Mouse (Mus musculus) bone marrow, adult 2 months (tissue): ENCODE results near the gene Arap1.

Experiments
- CTCF ChIP-seq: fragments of 200-500 bp; IDR thresholded peaks from 2 replicates; pipeline ENCODE4 v1.5.1; 2011; ENCODE audit warnings: low read length, control low read depth; ENCODE audit not compliant: control insufficient read depth, insufficient read depth
- POLR2A ChIP-seq: fragments of 200-500 bp; IDR thresholded peaks from 2 replicates; pipeline ENCODE4 v1.6.1; 2011; ENCODE audit warnings: low read depth, mild to moderate bottlenecking, control low read depth, low read length, borderline replicate concordance; ENCODE audit not compliant: control insufficient read depth

- TF ChIP-seq CTCF: no peak
- TF ChIP-seq POLR2A: peak; percentile 29; the same call in 1 of the 2 replicates
These were observed 33.6 kb downstream of the Arap1 start for GRCm38 (mm10) chr7:101381512-101381911.
